Mouse (Mus musculus) cerebellum, adult 2 months (tissue): ENCODE results near the gene U2af1l4. TPM values are rescaled to one million over a fixed set of nuclear protein-coding genes. Genes with fewer than 3 reads are reported as not detected.

Experiments
- DNase-seq, 2 experiments: peaks; one replicate each; pipeline ENCODE4 v3.0.0; 2021
- H3K27ac ChIP-seq: fragments of 200-500 bp; 2 replicates; pipeline ENCODE4 v1.5.1; 2012; ENCODE audit warnings: low read length, control low read depth, inconsistent platforms; ENCODE audit not compliant: insufficient read depth
- H3K27me3 ChIP-seq: fragments of 200-500 bp; 2 replicates; pipeline ENCODE4 v1.6.1; 2012; ENCODE audit warnings: inconsistent platforms, mild to moderate bottlenecking, low read length, moderate library complexity; ENCODE audit not compliant: control insufficient read depth, insufficient read depth
- H3K4me1 ChIP-seq: fragments of 200-500 bp; 2 replicates; pipeline ENCODE4 v1.6.1; 2011; ENCODE audit warnings: low read length; ENCODE audit not compliant: control insufficient read depth, insufficient read depth
- H3K4me3 ChIP-seq: fragments of 200-500 bp; replicated peaks from 2 replicates; pipeline ENCODE3; 2011; ENCODE audit warnings: mild to moderate bottlenecking, low read depth, low read length, control low read depth; ENCODE audit not compliant: insufficient read depth
- CTCF ChIP-seq: fragments of 200-500 bp; IDR thresholded peaks from 2 replicates; pipeline ENCODE4 v1.5.1; 2011; ENCODE audit warnings: low read depth, mild to moderate bottlenecking, control low read depth, low read length, moderate library complexity, borderline replicate concordance; ENCODE audit not compliant: insufficient read depth
- POLR2A ChIP-seq: fragments of 200-500 bp; IDR thresholded peaks from 2 replicates; pipeline ENCODE4 v1.6.1; 2011; ENCODE audit warnings: low read length, control low read depth, borderline replicate concordance; ENCODE audit not compliant: insufficient read depth
- WGBS: fragments of 180-500 bp; shearing (Covaris S2); methylation state at CpG from one replicate; pipeline ENCODE4 v1.1.7; 2018; 5-methylcytosine and 5-hydroxymethylcytosine counted together
- polyA plus RNA-seq: library from polyadenylated mRNA; depleted of rRNA; stranded (reverse); fragments of >200 nt; gene quantifications from 2 replicates; pipeline ENCODE4 v1.2.3, GENCODE M21; 2012; rRNA removed

The U2af1l4 gene
- polyA plus RNA-seq, 1 experiment, result 117 TPM

DNA sequence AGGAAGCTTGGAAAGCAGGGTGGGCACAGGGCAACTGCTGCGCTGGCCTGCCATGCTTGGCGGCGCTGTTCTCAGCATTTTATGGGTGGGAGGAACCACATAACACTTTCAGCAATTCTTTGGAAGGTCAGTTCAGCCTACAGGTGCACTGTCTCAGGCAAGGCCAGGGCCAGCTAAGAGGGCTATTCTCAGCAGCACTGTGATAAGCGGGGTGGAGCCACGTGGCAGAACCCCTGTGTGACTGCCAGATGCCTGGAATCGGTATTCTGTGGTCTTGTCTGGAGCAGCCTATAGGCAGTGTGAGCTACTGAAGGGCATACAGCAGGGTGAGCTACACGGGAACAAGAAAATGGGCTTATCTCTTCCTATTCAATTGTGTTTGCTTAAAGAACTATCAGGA, 46.9 kb downstream of the U2af1l4 start:
- no peak for DNase-seq
- Histone ChIP-seq H3K4me3 (no peak overlapping the region), H3K4me1 (no peaks in the 10 kb centered on the region), H3K27me3 (no peaks in the 10 kb centered on the region), H3K27ac (no peak overlapping the region)
- TF ChIP-seq CTCF, result no peak
- TF ChIP-seq POLR2A, result no peak
- 58% methylated on average over 7 of the region's 7 CpGs for WGBS

DNA sequence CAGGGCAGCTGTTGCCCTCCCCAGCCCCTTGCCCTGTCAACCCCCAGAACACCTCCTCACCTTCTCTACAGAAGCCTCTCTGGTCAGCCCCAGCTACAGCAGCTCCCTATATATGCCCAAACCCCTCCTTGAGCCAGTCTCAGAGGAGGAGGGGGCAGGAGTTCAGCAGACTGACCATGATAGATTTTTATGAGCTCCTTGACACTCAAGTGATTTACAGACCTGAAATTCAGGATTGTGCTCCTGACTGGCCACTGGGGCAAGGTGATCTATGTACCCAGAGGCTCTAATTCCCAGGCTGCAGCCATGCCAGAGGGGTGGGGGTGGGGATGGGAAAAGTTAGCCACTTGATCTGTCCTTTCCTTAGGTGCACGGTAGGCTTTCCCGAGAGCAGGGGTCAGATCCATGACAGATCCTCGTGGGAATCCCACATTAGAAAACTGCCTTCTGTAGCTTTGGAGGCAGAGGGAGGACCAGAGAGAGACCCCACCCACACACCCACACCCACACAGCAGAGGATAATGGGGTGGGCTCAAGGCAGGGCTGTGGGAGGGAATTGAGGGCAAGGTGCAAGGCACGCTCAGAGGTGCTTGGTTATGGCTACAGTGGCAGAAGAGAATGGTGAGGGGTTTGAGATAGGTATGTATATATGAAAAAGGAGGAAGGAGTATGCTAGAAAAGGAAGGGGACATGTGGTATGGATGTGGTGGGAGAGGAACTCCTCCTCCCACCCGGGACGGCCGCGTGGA, 49.7 kb downstream of the U2af1l4 start, which contains the start of gene Upk1a:
Gene Upk1a, minus strand, starts transcription at position 194 of the 749 bp plus-strand sequence.
- H3K4me3 ChIP-seq, result no peak within 1 kb of the TSS
- no peak for TF ChIP-seq CTCF
- no peak for TF ChIP-seq POLR2A

DNA sequence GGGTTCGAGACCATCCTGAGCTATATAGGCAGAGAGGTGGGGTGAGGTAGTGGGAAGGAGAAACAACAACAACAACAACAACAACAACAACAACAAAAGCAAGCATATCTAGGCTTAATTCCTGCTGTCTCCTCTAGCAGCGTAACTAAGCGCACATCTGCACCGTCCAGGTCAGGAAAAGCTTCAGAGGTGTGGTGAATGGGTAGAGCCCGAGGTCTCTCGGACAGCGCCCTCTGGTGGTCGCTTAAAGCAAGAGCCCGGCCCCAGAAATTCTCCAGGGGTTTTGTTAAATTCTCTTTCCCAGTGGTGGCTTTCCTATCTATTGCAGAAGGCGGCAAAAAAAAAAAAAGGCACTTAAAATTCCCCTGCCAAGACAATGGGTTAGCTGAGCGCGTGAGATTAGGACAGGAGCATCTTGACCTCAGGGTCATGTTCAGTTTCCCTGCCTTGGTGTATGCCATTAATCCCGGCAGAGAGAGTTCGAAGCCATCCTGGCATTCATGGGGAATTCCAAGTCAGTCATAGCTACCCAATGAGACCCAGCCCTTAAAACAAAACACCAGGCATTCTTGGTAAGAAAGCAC, 50.5 kb downstream of the U2af1l4 start:
- no peak overlapping the region for H3K27ac ChIP-seq
- peak; percentile 49 to 70 for DNase-seq
- no peak overlapping the region for H3K4me3 ChIP-seq
- TF ChIP-seq POLR2A (no peak), CTCF (peak; percentile 58)
- 20% methylated on average over 14 of the region's 14 CpGs for WGBS
- no peaks in the 10 kb centered on the region for H3K4me1 ChIP-seq
- H3K27me3 ChIP-seq, result no peaks in the 10 kb centered on the region

More for the DNA sequence above, 49.7 kb downstream of the U2af1l4 start, which contains the start of gene Upk1a:
- DNase-seq, result no peak
- Histone ChIP-seq H3K4me1 (no peaks in the 10 kb centered on the region), H3K27me3 (no peaks in the 10 kb centered on the region), H3K27ac (no peak within 1 kb of the TSS)
- 83% methylated on average over 8 of the region's 8 CpGs for WGBS

GRCm38 (mm10) chr7:30614454-30614853, 51.4 kb downstream of the U2af1l4 start:
- H3K4me1 ChIP-seq, result no peaks in the 10 kb centered on the region
- H3K27ac ChIP-seq, result no peak overlapping the region
- WGBS, result 78% methylated on average over 2 of the region's 2 CpGs
- TF ChIP-seq POLR2A (no peak), CTCF (no peak)
- no peaks in the 10 kb centered on the region for H3K27me3 ChIP-seq
- DNase-seq, result no peak
- H3K4me3 ChIP-seq, result no peak overlapping the region

Other genes starting within 250 kb of the U2af1l4 start
- 63.4 and 63.8 TPM in 2 replicates for gene Syne4, start 248.5 kb upstream of the U2af1l4 start, polyA plus RNA-seq
- gene E130208F15Rik, start 241.6 kb upstream of the U2af1l4 start, polyA plus RNA-seq, result 0.57 and 0.73 TPM in 2 replicates
- gene Sdhaf1, start 239.4 kb upstream of the U2af1l4 start, polyA plus RNA-seq, result 21.9 and 23.8 TPM in 2 replicates
- gene Lrfn3, start 200.5 kb upstream of the U2af1l4 start, polyA plus RNA-seq, result 20.4 and 22.1 TPM in 2 replicates
- 23.5 and 32.5 TPM in 2 replicates for gene Tyrobp, start 149.5 kb upstream of the U2af1l4 start, polyA plus RNA-seq
- gene Hcst, start 143.4 kb upstream of the U2af1l4 start, polyA plus RNA-seq, result 0.34 and 0.84 TPM in 2 replicates
- 5.1 and 5.4 TPM in 2 replicates for gene Nfkbid, start 141.6 kb upstream of the U2af1l4 start, polyA plus RNA-seq
- 782 and 892 TPM in 2 replicates for gene Aplp1, start 117.8 kb upstream of the U2af1l4 start, polyA plus RNA-seq
- 2.7 TPM in 2 replicates for gene Kirrel2, start 105.6 kb upstream of the U2af1l4 start, polyA plus RNA-seq
- gene Nphs1, start 105.0 kb upstream of the U2af1l4 start, polyA plus RNA-seq, result 0.43 and 0.56 TPM in 2 replicates
- not detected in 2 replicates for gene Prodh2, start 69.7 kb upstream of the U2af1l4 start, polyA plus RNA-seq
- 38.5 and 39.8 TPM in 2 replicates for gene Arhgap33, start 28.2 kb upstream of the U2af1l4 start, polyA plus RNA-seq
- 23.8 and 24.3 TPM in 2 replicates for gene Hspb6, start 11.1 kb upstream of the U2af1l4 start, polyA plus RNA-seq
- gene Proser3, start 11.0 kb upstream of the U2af1l4 start, polyA plus RNA-seq, result 5.6 and 7.4 TPM in 2 replicates
- 60.2 and 62.5 TPM in 2 replicates for gene Lin37, start 3.5 kb upstream of the U2af1l4 start, polyA plus RNA-seq
- 11.9 and 12.3 TPM in 2 replicates for gene Gm49396, start within 50 bp of the U2af1l4 start, polyA plus RNA-seq
- gene Psenen, start 326 bp downstream of the U2af1l4 start, polyA plus RNA-seq, result 147 and 155 TPM in 2 replicates
- 8.3 and 10.1 TPM in 2 replicates for gene Igflr1, start 2.1 kb downstream of the U2af1l4 start, polyA plus RNA-seq
- gene Kmt2b, start 25.4 kb downstream of the U2af1l4 start, polyA plus RNA-seq, result 57.7 and 60.0 TPM in 2 replicates
- not detected in 2 replicates for gene Zbtb32, start 35.6 kb downstream of the U2af1l4 start, polyA plus RNA-seq
- 2.0 and 2.2 TPM in 2 replicates for gene Upk1a, start 49.5 kb downstream of the U2af1l4 start, polyA plus RNA-seq
- 1,224 and 1,255 TPM in 2 replicates for gene Cox6b1, start 62.9 kb downstream of the U2af1l4 start, polyA plus RNA-seq
- gene Etv2, start 72.6 kb downstream of the U2af1l4 start, polyA plus RNA-seq, result not detected in 2 replicates
- 66.6 and 69.5 TPM in 2 replicates for gene Rbm42, start 87.0 kb downstream of the U2af1l4 start, polyA plus RNA-seq
- gene Haus5, start 101.7 kb downstream of the U2af1l4 start, polyA plus RNA-seq, result 16.4 and 17.1 TPM in 2 replicates
- gene Pmis2, start 108.3 kb downstream of the U2af1l4 start, polyA plus RNA-seq, result not detected in 2 replicates
- gene 2200002J24Rik, start 135.6 kb downstream of the U2af1l4 start, polyA plus RNA-seq, result not detected in 2 replicates
- gene Atp4a, start 148.9 kb downstream of the U2af1l4 start, polyA plus RNA-seq, result 0.33 and 0.39 TPM in 2 replicates
- 247 TPM in 2 replicates for gene Tmem147, start 166.2 kb downstream of the U2af1l4 start, polyA plus RNA-seq
- not detected in 2 replicates for gene Gapdhs, start 180.4 kb downstream of the U2af1l4 start, polyA plus RNA-seq
- gene Sbsn, start 188.2 kb downstream of the U2af1l4 start, polyA plus RNA-seq, result 6.3 and 6.9 TPM in 2 replicates
- 1.4 and 1.8 TPM in 2 replicates for gene Dmkn, start 200.5 kb downstream of the U2af1l4 start, polyA plus RNA-seq
- gene Krtdap, start 224.6 kb downstream of the U2af1l4 start, polyA plus RNA-seq, result not detected in 2 replicates